Mouse (Mus musculus) heart, adult 2 months (tissue): ENCODE results near the gene Sept4. TPM values are rescaled to one million over a fixed set of nuclear protein-coding genes. Genes with fewer than 3 reads are reported as not detected.

Experiments
- DNase-seq, 2 experiments: peaks; one replicate each; pipeline ENCODE4 v3.0.0; 2021
- H3K27ac ChIP-seq: fragments of 200-600 bp; 2 replicates; pipeline ENCODE4 v1.8.1; 2022
- H3K27me3 ChIP-seq: fragments of 200-500 bp; 2 replicates; pipeline ENCODE4 v1.6.1; 2012; ENCODE audit warnings: mild to moderate bottlenecking, low read length, inconsistent platforms, mixed read lengths; ENCODE audit not compliant: control insufficient read depth, insufficient read depth
- H3K36me3 ChIP-seq: fragments of 200-500 bp; 2 replicates; pipeline ENCODE4 v1.6.1; 2012; ENCODE audit warnings: low read length, inconsistent platforms; ENCODE audit not compliant: control insufficient read depth, insufficient read depth
- H3K4me1 ChIP-seq: fragments of 200-500 bp; 2 replicates; pipeline ENCODE4 v1.6.1; 2011; ENCODE audit warnings: low read length; ENCODE audit not compliant: control insufficient read depth, insufficient read depth
- H3K4me3 ChIP-seq: fragments of 200-600 bp; 2 replicates; pipeline ENCODE4 v1.8.1; 2022
- H3K79me2 ChIP-seq: fragments of 200-500 bp; replicated peaks from 2 replicates; pipeline ENCODE4 v1.6.1; 2012; ENCODE audit warnings: mild to moderate bottlenecking, inconsistent platforms, low read length, moderate library complexity, mixed read lengths; ENCODE audit not compliant: control insufficient read depth, insufficient read depth
- H3K9ac ChIP-seq: fragments of 200-500 bp; 2 replicates; pipeline ENCODE4 v1.6.1; 2012; ENCODE audit warnings: low read depth, mild to moderate bottlenecking, control low read depth, inconsistent platforms, low read length, mixed read lengths
- CTCF ChIP-seq: fragments of 200-600 bp; IDR thresholded peaks from 2 replicates; pipeline ENCODE4 v1.8.1; 2022; ENCODE audit warnings: antibody characterized with exemption, mild to moderate bottlenecking, moderate library complexity
- EP300 ChIP-seq: fragments of 200-500 bp; IDR thresholded peaks from 2 replicates; pipeline ENCODE4 v1.6.1; 2011; ENCODE audit warnings: low read depth, low read length, control low read depth; ENCODE audit not compliant: insufficient read depth
- POLR2A ChIP-seq: fragments of 200-500 bp; IDR thresholded peaks from 2 replicates; pipeline ENCODE4 v1.6.1; 2011; ENCODE audit warnings: mild to moderate bottlenecking, low read depth, low read length, control low read depth; ENCODE audit not compliant: insufficient read depth
- WGBS: fragments of 180-500 bp; shearing (Covaris S2); methylation state at CpG from one replicate; pipeline ENCODE4 v1.1.7; 2018; 5-methylcytosine and 5-hydroxymethylcytosine counted together
- intact Hi-C: fragments of 180-260 bp; cut with DNase I; formaldehyde crosslinking; loops from one replicate; pipeline ENCODE4 v1.15.1; 2025
- polyA plus RNA-seq: library from polyadenylated mRNA; depleted of rRNA; stranded (reverse); fragments of >200 nt; gene quantifications from 2 replicates; pipeline ENCODE4 v1.2.3, GENCODE M21; 2012
- total RNA-seq, 2 experiments: library from RNA; stranded (reverse); gene quantifications; 2 replicates each; pipeline ENCODE4 v1.2.3; 2021

Sept4 gene
- total and polyA plus RNA-seq, 3 experiments = 36.7 to 39.9 (median 38.6) TPM

GRCm38 (mm10) chr11:87527990-87528389 is 40.7 kb upstream of the Sept4 start:
- Histone ChIP-seq H3K4me3 (no peak overlapping the region), H3K36me3 (no peaks in the 10 kb centered on the region), H3K27ac (no peak overlapping the region), H3K79me2 (no peaks in the 10 kb centered on the region), H3K27me3 (no peaks in the 10 kb centered on the region), H3K9ac (no peak overlapping the region), H3K4me1 (no peaks in the 10 kb centered on the region; the same call in 1 of the 2 replicates)
- WGBS = 68% methylated on average over 4 of the region's 4 CpGs
- peak; percentile 46 for TF ChIP-seq CTCF
- TF ChIP-seq EP300 = no peak
- DNase-seq = no peak
- intact Hi-C loops = no loop called here

GRCm38 (mm10) chr11:87531695-87532094 is 37.0 kb upstream of the Sept4 start:
- DNase-seq = no peak
- Histone ChIP-seq H3K9ac (no peak overlapping the region), H3K36me3 (no peaks in the 10 kb centered on the region), H3K27me3 (no peaks in the 10 kb centered on the region), H3K4me1 (no peaks in the 10 kb centered on the region), H3K4me3 (no peak overlapping the region), H3K27ac (no peak overlapping the region), H3K79me2 (no peaks in the 10 kb centered on the region)
- TF ChIP-seq CTCF (peak; percentile 55), EP300 (no peak)
- intact Hi-C loops = no loop called here
- 69% methylated on average over 6 of the region's 6 CpGs for WGBS

GRCm38 (mm10) chr11:87542285-87542684 is 26.4 kb upstream of the Sept4 start:
- no peak for TF ChIP-seq EP300
- TF ChIP-seq POLR2A = no peak
- no peak for TF ChIP-seq CTCF
- intact Hi-C loops = no loop called here
- no peak for DNase-seq
- 61% methylated on average over 8 of the region's 8 CpGs for WGBS
- no peaks in the 10 kb centered on the region for H3K4me1 ChIP-seq
- H3K4me3 ChIP-seq = no peak overlapping the region
- no peaks in the 10 kb centered on the region for H3K27me3 ChIP-seq
- H3K79me2 ChIP-seq = no peaks in the 10 kb centered on the region
- H3K27ac ChIP-seq = no peak overlapping the region
- H3K9ac ChIP-seq = no peak overlapping the region
- H3K36me3 ChIP-seq = no peaks in the 10 kb centered on the region

DNA sequence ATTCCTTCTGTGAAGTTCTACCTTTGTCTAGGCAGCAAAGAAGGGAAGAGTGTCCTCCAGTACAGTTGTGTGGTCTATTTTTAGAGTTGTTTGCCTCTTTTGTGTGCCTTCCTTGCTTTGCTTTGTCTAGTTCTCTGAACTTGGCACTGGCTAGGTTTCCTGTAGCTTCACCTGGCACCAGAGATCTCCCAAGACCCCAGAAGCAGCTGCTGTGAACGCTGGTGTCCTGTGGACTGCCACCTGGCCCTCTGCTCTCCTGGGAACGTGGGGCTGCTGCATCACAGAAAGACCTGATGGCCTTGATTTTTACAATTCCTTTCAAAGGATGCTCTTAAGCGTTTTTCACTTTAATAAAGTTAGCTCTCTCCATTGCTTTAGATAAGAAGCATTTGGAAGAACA is 25.8 kb upstream of the Sept4 start:
- no peak for DNase-seq
- Histone ChIP-seq H3K27me3 (no peaks in the 10 kb centered on the region), H3K79me2 (no peaks in the 10 kb centered on the region), H3K4me1 (no peaks in the 10 kb centered on the region), H3K9ac (no peak overlapping the region), H3K27ac (no peak overlapping the region), H3K4me3 (no peak overlapping the region), H3K36me3 (no peaks in the 10 kb centered on the region)
- intact Hi-C loops = no loop called here
- TF ChIP-seq EP300 = no peak
- TF ChIP-seq POLR2A = no peak
- no peak for TF ChIP-seq CTCF
- WGBS = 45% methylated on average over 3 of the region's 3 CpGs

DNA sequence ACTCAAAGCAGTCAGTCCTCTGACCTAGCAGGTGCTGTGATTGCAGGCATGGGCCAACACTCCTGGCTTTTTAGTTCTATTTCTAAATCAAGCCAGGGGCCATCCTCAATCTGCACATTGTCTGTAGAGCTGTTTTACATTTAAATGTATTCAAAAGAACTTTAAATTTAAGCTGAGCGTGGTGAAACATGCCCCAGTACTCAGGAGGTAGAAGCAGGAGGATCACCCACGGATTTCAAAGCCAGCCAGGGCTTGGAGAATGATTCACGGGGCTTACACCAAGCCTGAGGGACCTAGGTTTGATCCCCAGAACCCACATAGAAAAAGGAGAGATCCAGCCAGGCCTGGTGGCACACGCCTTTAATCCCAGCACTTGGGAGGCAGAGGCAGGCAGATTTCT is 15.4 kb upstream of the Sept4 start:
- WGBS = 94% methylated on average over 4 of the region's 4 CpGs
- Histone ChIP-seq H3K27me3 (no peaks in the 10 kb centered on the region), H3K27ac (no peak overlapping the region), H3K4me3 (no peak overlapping the region), H3K9ac (no peak overlapping the region), H3K36me3 (peaks cover 2% of the 10 kb centered on the region; the same call in 1 of the 2 replicates), H3K79me2 (no peaks in the 10 kb centered on the region), H3K4me1 (peaks cover 5% of the 10 kb centered on the region)
- DNase-seq = no peak
- TF ChIP-seq POLR2A (no peak), CTCF (no peak), EP300 (no peak)
- intact Hi-C loops = no loop called here

- H3K79me2 ChIP-seq = no peaks in the 10 kb centered on the region
- TF ChIP-seq EP300 = no peak
- intact Hi-C loops = loop anchor here (2.0 kb wide), 1 partner anchor 30 kb away; no protein-coding TSS in a partner anchor
- peak overlapping the region; percentile 51 for H3K27ac ChIP-seq
- DNase-seq = no peak
- H3K9ac ChIP-seq = no peak overlapping the region
- peaks cover 2% of the 10 kb centered on the region; the same call in 1 of the 2 replicates for H3K36me3 ChIP-seq
- no peak overlapping the region for H3K4me3 ChIP-seq
- 8% methylated on average over 5 of the region's 5 CpGs for WGBS
- peaks cover 5% of the 10 kb centered on the region for H3K4me1 ChIP-seq
- no peaks in the 10 kb centered on the region for H3K27me3 ChIP-seq
Observed at GRCm38 (mm10) chr11:87554386-87554785, 14.3 kb upstream of the Sept4 start.
